ENCODE assay signal across 15 mouse cellular contexts in the genomic region with DNA sequence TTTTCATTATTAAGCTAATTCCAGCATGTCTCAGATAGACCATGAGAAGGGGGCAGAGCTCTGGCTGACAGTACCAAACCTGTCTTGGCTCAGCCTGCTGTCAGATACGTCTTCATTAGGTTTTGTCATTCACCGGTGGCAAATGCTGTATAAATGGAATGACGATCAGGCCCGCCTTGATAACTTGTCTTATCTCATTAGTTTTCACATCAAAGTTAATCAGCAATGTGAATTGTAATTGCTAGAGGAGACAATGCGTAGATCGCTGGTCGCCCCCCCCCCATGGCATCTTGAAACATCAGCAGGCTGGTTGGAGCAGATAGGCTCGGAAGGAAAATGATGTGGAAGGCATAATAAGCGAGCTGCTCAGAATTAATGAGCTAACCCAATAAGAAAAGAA.
DNase-seq lines count a peak whose midpoint lies in the region; ATAC-seq and TF ChIP-seq lines count a peak whose summit lies in the region.
"Had no signal": no experiment of that assay in that cellular context is flagged by ENCODE, and none has a peak within 500 bp of the region (broad histone marks: within the 10 kb centered on the region; RNA-seq: fewer than 3 reads in every experiment).

No protein-coding gene starts in this region.

- no peaks in the 10 kb centered on the region for H3K9me3 ChIP-seq in neural tube, embryonic 11.5 days (ENCODE audit: control insufficient read depth, low read length)
- H3K9me3 ChIP-seq in hindbrain, embryonic 15.5 days = no peaks in the 10 kb centered on the region
- H3K9me3 ChIP-seq in midbrain, embryonic 15.5 days = no peaks in the 10 kb centered on the region
- H3K9me3 ChIP-seq: embryonic facial prominence, embryonic 15.5 days; limb, embryonic 13.5 days had no signal

- H3K4me2 ChIP-seq in neural tube, embryonic 11.5 days (ENCODE audit: low read depth) = no peak overlapping the region
- peak overlapping the region; percentile 25; the same call in 1 of the 2 replicates for H3K4me2 ChIP-seq in hindbrain, embryonic 15.5 days
- H3K4me2 ChIP-seq in midbrain, embryonic 15.5 days = peak overlapping the region; percentile 15; the same call in 1 of the 2 replicates
- H3K4me2 ChIP-seq: embryonic facial prominence, embryonic 15.5 days; limb, embryonic 13.5 days had no signal

- no peak for TF ChIP-seq CTCF in thymus, adult 2 months (IDR thresholded peaks at IDR 0.05; ENCODE audit: borderline replicate concordance, control insufficient read depth, extremely low read depth, insufficient read depth, low read length, poor library complexity)

- H3K27me3 ChIP-seq in neural tube, embryonic 11.5 days (ENCODE audit: control insufficient read depth, insufficient read depth, low read length) = no peaks in the 10 kb centered on the region
- H3K27me3 ChIP-seq in hindbrain, embryonic 15.5 days = peaks cover 7% of the 10 kb centered on the region; the same call in 1 of the 2 replicates
- H3K27me3 ChIP-seq in midbrain, embryonic 15.5 days (replicated peaks) = peaks cover 15% of the 10 kb centered on the region; the same call in 1 of the 2 replicates
- no peaks in the 10 kb centered on the region for H3K27me3 ChIP-seq in thymus, adult 2 months (ENCODE audit: control insufficient read depth, insufficient read depth, low read length)
- H3K27me3 ChIP-seq: embryonic facial prominence, embryonic 15.5 days; limb, embryonic 13.5 days had no signal

- no peak overlapping the region for H3K4me3 ChIP-seq in neural tube, embryonic 11.5 days (ENCODE audit: low read depth, low read length)
- no peak overlapping the region for H3K4me3 ChIP-seq in hindbrain, embryonic 15.5 days
- H3K4me3 ChIP-seq in midbrain, embryonic 15.5 days = no peak overlapping the region
- H3K4me3 ChIP-seq in thymus, adult 2 months (ENCODE audit: control insufficient read depth, insufficient read depth, low read length) = no peak overlapping the region
- H3K4me3 ChIP-seq: embryonic facial prominence, embryonic 15.5 days; layer of hippocampus, adult 2 months; left cerebral cortex, adult 2 months; limb, embryonic 13.5 days had no signal

- no peak overlapping the region for H3K27ac ChIP-seq in neural tube, embryonic 11.5 days (ENCODE audit: low read depth, low read length)
- H3K27ac ChIP-seq in hindbrain, embryonic 15.5 days (replicated peaks) = no peak overlapping the region
- H3K27ac ChIP-seq in midbrain, embryonic 15.5 days = peak overlapping the region; percentile 72
- no peak overlapping the region for H3K27ac ChIP-seq in thymus, adult 2 months (ENCODE audit: control insufficient read depth, insufficient read depth, low read length)
- H3K27ac ChIP-seq: embryonic facial prominence, embryonic 15.5 days; left cerebral cortex, adult 2 months; limb, embryonic 13.5 days had no signal

- no peak overlapping the region for H3K9ac ChIP-seq in neural tube, embryonic 11.5 days (ENCODE audit: low read length)
- H3K9ac ChIP-seq in hindbrain, embryonic 15.5 days = no peak overlapping the region
- no peak overlapping the region for H3K9ac ChIP-seq in midbrain, embryonic 15.5 days
- H3K9ac ChIP-seq: embryonic facial prominence, embryonic 15.5 days; limb, embryonic 13.5 days; liver, postnatal 0 days had no signal

- no peaks in the 10 kb centered on the region for H3K36me3 ChIP-seq in neural tube, embryonic 11.5 days (ENCODE audit: control insufficient read depth, insufficient read depth, low read length)
- H3K36me3 ChIP-seq in hindbrain, embryonic 15.5 days = no peaks in the 10 kb centered on the region
- H3K36me3 ChIP-seq in midbrain, embryonic 15.5 days (replicated peaks) = no peaks in the 10 kb centered on the region
- H3K36me3 ChIP-seq in thymus, adult 2 months (ENCODE audit: control insufficient read depth, insufficient read depth, low read length) = no peaks in the 10 kb centered on the region
- H3K36me3 ChIP-seq: embryonic facial prominence, embryonic 15.5 days; limb, embryonic 13.5 days had no signal

- H3K4me1 ChIP-seq in neural tube, embryonic 11.5 days (ENCODE audit: control insufficient read depth, insufficient read depth, low read length) = peaks cover 7% of the 10 kb centered on the region; the same call in 1 of the 2 replicates
- peaks cover 21% of the 10 kb centered on the region for H3K4me1 ChIP-seq in hindbrain, embryonic 15.5 days (replicated peaks)
- H3K4me1 ChIP-seq in midbrain, embryonic 15.5 days = peaks cover 39% of the 10 kb centered on the region
- H3K4me1 ChIP-seq in thymus, adult 2 months (replicated peaks; ENCODE audit: control insufficient read depth, insufficient read depth, low read length) = no peaks in the 10 kb centered on the region

- peak; percentile 34 for DNase-seq in neural tube, embryonic 11.5 days (ENCODE audit: low spot score)
- no peak for DNase-seq in neural tube, embryonic 10.5 days (ENCODE audit: extremely low spot score, low spot score)
- no peak for DNase-seq in lung, postnatal 10 days
- DNase-seq in thymus, adult 2 months = no peak
- no peak for DNase-seq in adrenal gland, postnatal 36 days
- DNase-seq in Muller cell, postnatal 12 days (ENCODE audit: inconsistent ontology term) = no peak
- DNase-seq: cerebellum, postnatal 36 days; liver, postnatal 0 days; lung, postnatal 4 days had no signal

- peak; percentile 61; the same call in 1 of the 2 replicates for ATAC-seq in neural tube, embryonic 11.5 days (ENCODE audit: insufficient read depth, low FRiP score, low TSS enrichment)
- ATAC-seq in hindbrain, embryonic 15.5 days (ENCODE audit: low FRiP score, low read depth) = peak; percentile 61; the same call in 1 of the 2 replicates
- peak; percentile 75 for ATAC-seq in midbrain, embryonic 15.5 days (replicated peaks)
- ATAC-seq: liver, postnatal 0 days had no signal

- TF ChIP-seq POLR2A in thymus, adult 2 months (IDR thresholded peaks at IDR 0.05; ENCODE audit: control insufficient read depth, extremely low read depth, insufficient read depth, low read length, poor library complexity) = no peak

- WGBS in neural tube, embryonic 11.5 days = 60% methylated on average over 9 of the region's 9 CpGs
- WGBS in hindbrain, embryonic 15.5 days = 21% methylated on average over 9 of the region's 9 CpGs
- 11% methylated on average over 9 of the region's 9 CpGs for WGBS in midbrain, embryonic 15.5 days
- 93% methylated on average over 9 of the region's 9 CpGs for WGBS in thymus, adult 2 months
